Mouse (Mus musculus) CH12.LX (cell line): Measurements from ENCODE around the gene Pgap3. TPM values are rescaled to one million over a fixed set of nuclear protein-coding genes. Genes with fewer than 3 reads are reported as not detected.

Experiments
- DNase-seq: peaks from one replicate; pipeline ENCODE4 v3.0.0-alpha.2; 2013; ENCODE audit errors: extremely low read depth
- H3K27ac ChIP-seq: 2 replicates; pipeline ENCODE4 v1.5.1; 2012; ENCODE audit warnings: low read depth, mild to moderate bottlenecking, control low read depth, moderate library complexity; ENCODE audit not compliant: insufficient read depth
- H3K27me3 ChIP-seq: replicated peaks from 2 replicates; pipeline ENCODE3; 2012; ENCODE audit warnings: inconsistent platforms
- H3K36me3 ChIP-seq, 2 experiments: replicated peaks in 1 of 2; 2 replicates each; pipeline versions ENCODE3 to v1.6.1; 2012; ENCODE audit warnings: inconsistent platforms in 1 of 2, low read length in 1 of 2, mild to moderate bottlenecking in 1 of 2, mixed read lengths in 1 of 2, moderate library complexity in 1 of 2; ENCODE audit not compliant: control insufficient read depth in 1 of 2, insufficient read depth in 1 of 2
- H3K4me1 ChIP-seq, 2 experiments: 2 replicates each; pipeline ENCODE4 v1.6.1; 2012; ENCODE audit warnings: inconsistent platforms in 1 of 2, moderate library complexity in 1 of 2; ENCODE audit not compliant: insufficient read depth in 2 of 2, control insufficient read depth in 1 of 2
- H3K4me2 ChIP-seq: 2 replicates; pipeline ENCODE4 v1.6.1; 2012; ENCODE audit warnings: low read depth, mild to moderate bottlenecking, control low read depth; ENCODE audit not compliant: poor library complexity, insufficient read depth, severe bottlenecking
- H3K4me3 ChIP-seq, 3 experiments: fragments of 150-350 bp in 1 of 3; sonication (generic) in 1 of 3; replicated peaks in 1 of 3; 2 replicates each; pipeline versions ENCODE3 to v1.5.1; 2011 to 2012; ENCODE audit warnings: low read depth in 2 of 3, low read length in 2 of 3, mild to moderate bottlenecking in 2 of 3, moderate library complexity in 2 of 3, control low read depth in 1 of 3, improper control_type of control experiment in 1 of 3, inconsistent platforms in 1 of 3, mixed read lengths in 1 of 3; ENCODE audit not compliant: poor library complexity in 1 of 3
- H3K79me2 ChIP-seq: replicated peaks from 2 replicates; pipeline ENCODE4 v1.6.1; 2012; ENCODE audit warnings: mild to moderate bottlenecking, moderate library complexity; ENCODE audit not compliant: control insufficient read depth, poor library complexity, insufficient read depth, severe bottlenecking; ENCODE audit errors: extremely low read depth
- H3K9ac ChIP-seq: 2 replicates; pipeline ENCODE4 v1.6.1; 2012; ENCODE audit warnings: low read depth, mild to moderate bottlenecking, control low read depth, moderate library complexity; ENCODE audit not compliant: insufficient read depth
- H3K9me3 ChIP-seq: replicated peaks from 2 replicates; pipeline ENCODE3; 2012; ENCODE audit warnings: low read length, inconsistent platforms, mixed read lengths
- BHLHE40 ChIP-seq: IDR thresholded peaks from 2 replicates; pipeline ENCODE4 v1.6.1; 2011; ENCODE audit warnings: mild to moderate bottlenecking, low read depth, low read length, improper control_type of control experiment
- E2F4 ChIP-seq: IDR thresholded peaks from 2 replicates; pipeline ENCODE4 v1.6.1; 2011; ENCODE audit warnings: low read depth, low read length, improper control_type of control experiment; ENCODE audit not compliant: insufficient replicate concordance
- EP300 ChIP-seq: IDR thresholded peaks from 2 replicates; pipeline ENCODE4 v1.6.1; 2011; ENCODE audit warnings: low read length, improper control_type of control experiment
- GABPA ChIP-seq: IDR thresholded peaks from 2 replicates; pipeline ENCODE4 v1.6.1; 2012; ENCODE audit warnings: low read depth, low read length, improper control_type of control experiment, inconsistent platforms; ENCODE audit not compliant: insufficient replicate concordance
- HCFC1 ChIP-seq: IDR thresholded peaks from 2 replicates; pipeline ENCODE4 v1.6.1; 2012; ENCODE audit warnings: low read depth, mild to moderate bottlenecking, inconsistent platforms, low read length, improper control_type of control experiment
- IRF4 ChIP-seq: IDR thresholded peaks from 2 replicates; pipeline ENCODE4 v1.6.1; 2014; ENCODE audit warnings: low read depth, mild to moderate bottlenecking, inconsistent platforms, low read length, improper control_type of control experiment
- JUN ChIP-seq: IDR thresholded peaks from 2 replicates; pipeline ENCODE4 v1.6.1; 2011; ENCODE audit warnings: low read depth, mild to moderate bottlenecking, low read length, improper control_type of control experiment, moderate library complexity; ENCODE audit not compliant: insufficient read depth
- KAT2A ChIP-seq: IDR thresholded peaks from 2 replicates; pipeline ENCODE4 v1.6.1; 2012; ENCODE audit warnings: low read length, improper control_type of control experiment, inconsistent platforms; ENCODE audit not compliant: insufficient replicate concordance
- MAFK ChIP-seq: IDR thresholded peaks from 2 replicates; pipeline ENCODE4 v1.6.1; 2011; ENCODE audit warnings: low read length, improper control_type of control experiment; ENCODE audit not compliant: insufficient replicate concordance
- MAZ ChIP-seq: IDR thresholded peaks from 2 replicates; pipeline ENCODE4 v1.6.1; 2012; ENCODE audit warnings: low read depth, mild to moderate bottlenecking, inconsistent platforms, low read length, improper control_type of control experiment, moderate library complexity
- NRF1 ChIP-seq: IDR thresholded peaks from 2 replicates; pipeline ENCODE4 v1.6.1; 2014; ENCODE audit warnings: low read depth, mild to moderate bottlenecking, inconsistent platforms, low read length, improper control_type of control experiment, moderate library complexity
- POLR2A ChIP-seq: IDR thresholded peaks from 2 replicates; pipeline ENCODE4 v1.6.1; 2011; ENCODE audit warnings: low read depth, mild to moderate bottlenecking, improper control_type of control experiment, low read length
- POLR2AphosphoS2 ChIP-seq: IDR thresholded peaks from 2 replicates; pipeline ENCODE4 v1.6.1; 2011; ENCODE audit warnings: low read depth, low read length, improper control_type of control experiment
- RAD21 ChIP-seq: IDR thresholded peaks from 2 replicates; pipeline ENCODE4 v1.6.1; 2011; ENCODE audit warnings: low read depth, mild to moderate bottlenecking, low read length, improper control_type of control experiment, moderate library complexity
- RCOR1 ChIP-seq: conservative IDR thresholded peaks from 2 replicates; pipeline ENCODE4 v1.6.1; 2012; ENCODE audit warnings: low read depth, mild to moderate bottlenecking, inconsistent platforms, low read length, improper control_type of control experiment
- TBP ChIP-seq: conservative IDR thresholded peaks from 2 replicates; pipeline ENCODE4 v1.6.1; 2011; ENCODE audit warnings: low read depth, low read length, improper control_type of control experiment
- TCF12 ChIP-seq: IDR thresholded peaks from 2 replicates; pipeline ENCODE4 v1.6.1; 2014; ENCODE audit warnings: low read depth, mild to moderate bottlenecking, inconsistent platforms, low read length, improper control_type of control experiment
- UBTF ChIP-seq: IDR thresholded peaks from 2 replicates; pipeline ENCODE4 v1.6.1; 2012; ENCODE audit warnings: low read depth, mild to moderate bottlenecking, inconsistent platforms, low read length, improper control_type of control experiment, moderate library complexity
- USF2 ChIP-seq: conservative IDR thresholded peaks from 2 replicates; pipeline ENCODE4 v1.6.1; 2011; ENCODE audit warnings: low read depth, low read length, improper control_type of control experiment
- ZKSCAN1 ChIP-seq: IDR thresholded peaks from 2 replicates; pipeline ENCODE4 v1.6.1; 2012; ENCODE audit warnings: low read depth, inconsistent platforms, low read length, improper control_type of control experiment, borderline replicate concordance
- dilution Hi-C: fragments of 300-500 bp; cut with MboI; formaldehyde crosslinking; loops from 2 replicates; pipeline ENCODE4 v1.14.3; 2020; ENCODE audit warnings: low sequenced_read_pairs; ENCODE audit not compliant: extremely low pct_unique_long_range_greater_than_20kb, extremely low pct_ligation_motif_present
- in situ Hi-C: fragments of 300-500 bp; cut with MboI; formaldehyde crosslinking; loops from 3 replicates; pipeline ENCODE4 v1.14.3; 2019; ENCODE audit warnings: low sequenced_read_pairs, low pct_ligation_motif_present, low pct_unique_long_range_greater_than_20kb, mixed read lengths
- polyA plus RNA-seq: library from polyadenylated mRNA; unstranded; fragments of >175 nt; gene quantifications from 2 replicates; pipeline ENCODE4 v1.2.1, GENCODE M21; 2012; ENCODE audit warnings: low read depth; ENCODE audit not compliant: insufficient read length
- total RNA-seq, 2 experiments: library from RNA; depleted of rRNA; stranded (reverse); fragments of 300-350 nt in 1 of 2; fragments of >200 nt in 1 of 2; gene quantifications; 2 replicates each; pipeline ENCODE4 v1.2.3; 2012 to 2014

Gene Pgap3
- total and polyA plus RNA-seq, 3 experiments, result 3.3 to 6.9 (median 6.5) TPM

DNA sequence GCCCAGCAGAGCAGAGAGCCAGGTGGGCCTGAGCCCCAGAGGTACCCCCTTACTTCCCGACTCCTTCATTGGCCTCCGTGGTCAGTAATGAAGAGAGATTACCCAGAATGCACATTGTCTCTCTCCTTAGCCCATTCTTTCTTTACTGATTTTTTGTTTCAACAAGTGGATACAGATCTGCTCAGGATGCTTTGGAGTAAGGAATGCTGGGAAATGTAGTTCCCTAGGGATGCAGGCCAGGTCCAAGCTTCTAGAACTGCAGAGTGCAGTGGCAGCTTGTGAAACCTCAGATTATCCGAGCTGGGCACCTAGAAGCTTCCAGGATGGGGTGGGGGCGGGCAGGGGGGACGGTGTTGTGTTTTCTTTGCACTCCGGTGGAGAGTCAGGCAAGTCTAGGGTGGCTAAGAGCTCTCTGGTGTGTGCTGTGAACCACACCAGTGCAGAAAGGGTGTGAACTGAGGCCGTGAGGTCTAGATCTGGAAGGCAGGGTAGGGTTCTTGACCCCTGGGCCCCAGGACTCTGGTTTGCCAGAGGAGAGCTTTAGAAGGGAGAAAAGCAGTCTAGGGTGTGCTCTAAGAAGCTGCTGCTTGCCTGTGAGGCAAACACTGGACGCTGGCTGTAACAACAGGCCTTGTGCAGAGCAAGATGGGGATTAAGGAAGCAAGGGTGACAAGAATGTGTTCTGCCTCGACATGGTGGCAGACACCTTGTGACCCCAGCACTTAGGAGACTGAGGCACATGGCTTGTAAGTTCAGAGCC lies 31.6 kb upstream of the Pgap3 start:
- H3K9me3 ChIP-seq, result no peaks in the 10 kb centered on the region
- H3K27ac ChIP-seq, result no peak overlapping the region
- no peak overlapping the region for H3K4me3 ChIP-seq
- peaks cover 0 to 11% of the 10 kb centered on the region in 2 experiments for H3K36me3 ChIP-seq
- no peaks in the 10 kb centered on the region for H3K79me2 ChIP-seq
- H3K4me2 ChIP-seq, result no peak overlapping the region
- dilution Hi-C loops, result no loop called here
- no peaks in the 10 kb centered on the region for H3K4me1 ChIP-seq
- DNase-seq, result no peak
- in situ Hi-C loops, result no loop called here
- no peak overlapping the region for H3K9ac ChIP-seq
- TF ChIP-seq HCFC1 (0 out of 2 replicates have a peak, but pooled peaks have one; percentile 27), E2F4 (no peak), MAZ (no peak), JUN (no peak), POLR2A (no peak)
- peaks cover 40% of the 10 kb centered on the region for H3K27me3 ChIP-seq

DNA sequence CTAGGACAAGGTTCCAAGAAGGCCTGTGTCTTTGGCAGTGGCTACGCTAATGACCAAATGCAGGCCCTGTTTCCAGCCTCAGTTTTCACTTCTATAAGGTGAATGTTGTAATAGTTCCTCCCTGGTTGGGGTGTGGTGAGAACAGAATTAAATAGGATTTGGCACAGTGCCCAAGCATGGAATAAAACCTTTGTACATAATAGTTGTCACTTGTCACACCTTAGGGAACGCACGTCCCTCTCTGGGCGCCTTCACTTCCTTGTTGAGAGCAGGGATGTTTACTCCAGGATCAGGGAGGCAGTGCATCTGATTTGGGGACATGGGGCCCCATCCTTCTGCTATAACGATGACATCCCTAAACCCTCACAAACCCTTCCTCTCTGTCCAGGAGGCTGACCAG lies 28.1 kb upstream of the Pgap3 start:
- Histone ChIP-seq H3K27me3 (peaks cover 74% of the 10 kb centered on the region), H3K27ac (no peak overlapping the region)
- no peak for DNase-seq
- no peak for TF ChIP-seq TBP
- no peak for TF ChIP-seq GABPA
- TF ChIP-seq NRF1, result no peak
- no peak for TF ChIP-seq TCF12
- no peak for TF ChIP-seq EP300
- TF ChIP-seq UBTF, result no peak
- no peak for TF ChIP-seq USF2
- TF ChIP-seq, all 38 proteins: peak for 0
- Histone ChIP-seq H3K79me2 (no peaks in the 10 kb centered on the region), H3K4me3 (no peak overlapping the region), H3K4me1 (no peaks in the 10 kb centered on the region), H3K9ac (no peak overlapping the region), H3K9me3 (no peaks in the 10 kb centered on the region), H3K4me2 (no peak overlapping the region), H3K36me3 (no peaks in the 10 kb centered on the region)
- in situ Hi-C loops, result no loop called here
- dilution Hi-C loops, result no loop called here

DNA sequence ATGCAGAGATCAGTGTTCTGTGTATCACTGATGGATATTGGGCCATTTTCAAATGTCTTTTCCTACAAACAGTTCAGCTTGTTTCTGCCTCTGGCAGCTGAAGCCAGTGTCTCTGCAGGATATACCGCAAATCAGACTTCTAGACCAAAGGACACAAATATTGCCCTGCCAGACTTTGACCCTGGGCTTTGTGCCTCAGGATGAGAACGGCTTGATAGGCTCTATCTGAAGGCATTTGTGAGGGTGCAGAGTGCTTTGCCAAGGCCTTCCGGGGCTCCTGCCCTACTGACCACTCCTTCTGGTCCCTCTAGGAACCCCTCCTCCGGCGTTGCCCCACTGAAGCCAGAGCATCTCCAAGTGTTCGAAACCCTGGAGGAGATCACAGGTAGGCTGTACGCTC lies 26.3 kb upstream of the Pgap3 start:
- Histone ChIP-seq H3K36me3 (no peaks in the 10 kb centered on the region), H3K27ac (no peak overlapping the region), H3K4me3 (no peak overlapping the region), H3K4me1 (no peaks in the 10 kb centered on the region), H3K4me2 (no peak overlapping the region), H3K9me3 (no peaks in the 10 kb centered on the region), H3K27me3 (peaks cover 85% of the 10 kb centered on the region), H3K79me2 (no peaks in the 10 kb centered on the region), H3K9ac (no peak overlapping the region)
- in situ Hi-C loops, result no loop called here
- dilution Hi-C loops, result no loop called here
- DNase-seq, result no peak
- TF ChIP-seq TBP (no peak), BHLHE40 (no peak), POLR2AphosphoS2 (no peak), KAT2A (no peak), IRF4 (no peak), MAFK (no peak), ZKSCAN1 (no peak), RAD21 (no peak), RCOR1 (no peak), E2F4 (no peak), MAZ (no peak)
